Mouse (Mus musculus) layer of hippocampus, postnatal 10 days (tissue): ENCODE measurements around the gene Snapc4. TPM values are rescaled to one million over a fixed set of nuclear protein-coding genes. Genes with fewer than 3 reads are reported as not detected.

Experiments
- DNase-seq, 2 experiments: peaks; one replicate each; pipeline ENCODE4 v3.0.0; 2021; ENCODE audit warnings: low spot score in 2 of 2
- long read RNA-seq: library from polyadenylated mRNA; stranded (forward); transcript quantifications from one replicate; pipeline ENCODE4 v2.0.0, GENCODE M21; 2023
- total RNA-seq, 2 experiments: library from RNA; stranded (reverse); gene quantifications; 2 replicates each; pipeline ENCODE4 v1.2.3; 2021

Gene Snapc4
- total RNA-seq, result 10 to 100 TPM; 80.5 to 89.7 TPM
- long read RNA-seq, partial matches to known transcripts, result 9 of 14 reads
- long read RNA-seq, other reads (novel, unspliced or antisense), result 3 of 14 reads

- DNase-seq, result peak; percentile 72 to 80
Observed at GRCm38 (mm10) chr2:26380131-26380771, at the start of gene Snapc4. TSS of gene Snapc4 (minus strand) at chr2:26380653.

- no peak for DNase-seq
Observed at GRCm38 (mm10) chr2:26429851-26430250, 49.4 kb upstream of the Snapc4 start.

- no peak for DNase-seq
Observed at GRCm38 (mm10) chr2:26424541-26424940, 44.1 kb upstream of the Snapc4 start.

GRCm38 (mm10) chr2:26423086-26423485 lies 42.6 kb upstream of the Snapc4 start:
- DNase-seq, result no peak

- no peak for DNase-seq
Observed at GRCm38 (mm10) chr2:26421969-26422368, 41.5 kb upstream of the Snapc4 start.

GRCm38 (mm10) chr2:26418120-26418519 lies 37.7 kb upstream of the Snapc4 start:
- no peak for DNase-seq

GRCm38 (mm10) chr2:26417066-26417465 lies 36.6 kb upstream of the Snapc4 start:
- no peak for DNase-seq

GRCm38 (mm10) chr2:26410931-26411411 lies 30.5 kb upstream of the Snapc4 start:
- DNase-seq, result no peak

- DNase-seq, result no peak
Observed at GRCm38 (mm10) chr2:26410091-26410490, 29.6 kb upstream of the Snapc4 start.

- no peak for DNase-seq
Observed at GRCm38 (mm10) chr2:26409362-26409761, 28.9 kb upstream of the Snapc4 start.

GRCm38 (mm10) chr2:26408515-26409356 lies 28.3 kb upstream of the Snapc4 start, which contains the start of gene Inpp5e:
TSS of gene Inpp5e (minus strand) at chr2:26409203.
- peak; percentile 99 to 100 for DNase-seq

GRCm38 (mm10) chr2:26403306-26403705 lies 22.9 kb upstream of the Snapc4 start:
- DNase-seq, result no peak

- DNase-seq, result no peak
Observed at GRCm38 (mm10) chr2:26402265-26402664, 21.8 kb upstream of the Snapc4 start.

GRCm38 (mm10) chr2:26401023-26401422 lies 20.6 kb upstream of the Snapc4 start:
- no peak for DNase-seq

GRCm38 (mm10) chr2:26400296-26400695 lies 19.8 kb upstream of the Snapc4 start:
- no peak for DNase-seq

GRCm38 (mm10) chr2:26399647-26400046 lies 19.2 kb upstream of the Snapc4 start:
- no peak for DNase-seq

GRCm38 (mm10) chr2:26398978-26399377 lies 18.5 kb upstream of the Snapc4 start:
- DNase-seq, result no peak

GRCm38 (mm10) chr2:26391617-26392016 lies 11.2 kb upstream of the Snapc4 start:
- no peak for DNase-seq

GRCm38 (mm10) chr2:26390954-26391353 lies 10.5 kb upstream of the Snapc4 start:
- no peak for DNase-seq

GRCm38 (mm10) chr2:26389154-26389690 lies 8.8 kb upstream of the Snapc4 start, which contains the start of the genes Entr1 and Pmpca:
TSS of gene Entr1 (minus strand) at chr2:26389316.
TSS of gene Pmpca (plus strand) at chr2:26389339.
- peak; percentile 82 to 88 for DNase-seq

GRCm38 (mm10) chr2:26388682-26389153 lies 8.3 kb upstream of the Snapc4 start:
- DNase-seq, result no peak

- DNase-seq, result no peak
Observed at GRCm38 (mm10) chr2:26387713-26388112, 7.3 kb upstream of the Snapc4 start.
